Mouse (Mus musculus): Measurements from ENCODE around the gene Spata1. TPM values are rescaled to one million over a fixed set of nuclear protein-coding genes. Genes with fewer than 3 reads are reported as not detected.

The Spata1 gene
- total RNA-seq, 1 experiment from 2014 or later, result 8.2 TPM

DNA sequence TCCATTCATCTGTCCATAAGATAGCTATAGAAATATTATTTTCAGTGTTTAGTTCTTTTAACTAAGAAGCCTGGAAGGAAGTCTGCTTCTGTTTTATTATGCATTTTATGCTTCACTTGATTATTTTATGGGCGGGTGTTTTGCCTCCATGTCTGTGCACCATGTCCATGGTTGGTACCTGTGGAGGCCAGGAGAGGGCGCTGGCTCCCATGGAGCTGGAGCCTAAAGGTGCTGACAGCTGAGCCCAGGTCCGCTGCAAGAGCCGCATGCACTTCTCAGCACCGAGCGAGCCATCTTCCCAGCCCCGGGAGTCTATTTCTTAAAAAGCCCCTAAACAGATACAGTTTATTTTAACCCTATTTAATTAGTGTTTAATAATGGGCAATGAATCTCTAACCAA lies 75.8 kb downstream of the Spata1 start:
- ATAC-seq (replicated peaks; ENCODE audit: low read depth, poor library complexity, severe bottlenecking), result no peak

DNA sequence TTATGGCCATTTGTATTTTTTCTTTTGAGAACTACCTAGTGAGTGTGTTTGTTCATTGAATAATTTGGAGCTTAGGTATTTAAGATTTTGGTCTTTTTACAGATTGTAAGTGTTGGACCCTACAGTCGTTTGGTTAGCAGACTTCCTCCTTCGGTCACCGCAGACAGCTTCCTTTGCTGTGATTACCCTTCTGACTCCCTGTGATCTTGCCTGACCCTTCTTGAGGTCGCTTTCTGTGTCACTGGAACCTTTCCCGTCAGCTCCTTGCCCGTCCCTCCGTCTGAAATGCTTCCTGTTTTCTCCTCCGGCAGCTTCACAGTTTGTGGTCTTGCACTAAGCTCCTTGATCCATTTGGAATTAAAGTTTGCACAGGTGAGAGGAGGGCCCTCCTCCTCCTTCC lies 77.8 kb downstream of the Spata1 start:
- peak; percentile 97 for ATAC-seq (replicated peaks; ENCODE audit: low read depth, poor library complexity, severe bottlenecking)

DNA sequence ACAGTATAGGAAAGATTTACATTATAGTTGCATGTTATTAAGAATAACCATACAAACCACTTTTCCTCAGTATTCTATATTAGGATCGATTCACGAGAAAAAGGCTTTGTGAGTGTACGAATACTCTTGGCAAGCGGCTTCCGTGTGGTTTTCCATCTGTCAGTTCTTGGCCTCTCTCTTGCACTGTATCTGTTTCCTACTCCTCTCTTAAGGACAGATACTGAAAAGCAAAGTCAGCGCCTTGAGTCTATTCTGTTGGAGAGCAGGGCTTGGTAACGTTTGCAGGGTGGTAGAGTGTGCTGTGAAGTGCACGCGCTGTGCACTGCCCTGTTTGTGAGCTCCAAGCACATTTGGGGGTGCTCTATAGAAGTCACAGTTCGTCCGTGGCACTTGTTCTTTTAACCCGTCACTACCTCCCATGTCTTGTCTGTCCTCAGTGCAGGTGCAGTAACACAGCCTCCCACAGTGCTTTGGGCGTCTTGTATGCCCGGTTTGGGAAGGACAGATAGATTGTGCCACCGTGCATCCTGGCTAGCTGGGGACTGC lies 79.5 kb downstream of the Spata1 start:
- no peak for ATAC-seq (replicated peaks; ENCODE audit: low read depth, poor library complexity, severe bottlenecking)

DNA sequence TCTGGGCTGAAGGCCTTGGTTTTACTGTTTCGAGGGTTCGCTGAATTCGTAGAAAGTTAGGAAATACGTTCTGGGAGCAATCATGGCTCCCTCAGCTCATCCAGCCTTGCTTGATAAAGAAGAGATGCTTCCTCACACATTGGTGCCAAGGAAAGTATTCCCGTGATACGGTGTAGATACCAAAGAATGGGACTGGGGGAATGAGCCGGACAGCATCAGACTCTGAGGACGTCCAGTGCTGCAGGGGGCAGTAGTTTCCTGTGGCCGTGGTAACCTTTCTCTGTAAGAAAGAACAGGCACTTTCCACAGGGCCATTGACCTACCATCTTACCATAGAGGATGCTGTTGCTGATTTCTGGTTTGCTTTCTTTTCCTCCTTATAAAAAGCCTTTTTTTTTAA lies 80.0 kb downstream of the Spata1 start:
- ATAC-seq (replicated peaks; ENCODE audit: low read depth, poor library complexity, severe bottlenecking), result no peak

DNA sequence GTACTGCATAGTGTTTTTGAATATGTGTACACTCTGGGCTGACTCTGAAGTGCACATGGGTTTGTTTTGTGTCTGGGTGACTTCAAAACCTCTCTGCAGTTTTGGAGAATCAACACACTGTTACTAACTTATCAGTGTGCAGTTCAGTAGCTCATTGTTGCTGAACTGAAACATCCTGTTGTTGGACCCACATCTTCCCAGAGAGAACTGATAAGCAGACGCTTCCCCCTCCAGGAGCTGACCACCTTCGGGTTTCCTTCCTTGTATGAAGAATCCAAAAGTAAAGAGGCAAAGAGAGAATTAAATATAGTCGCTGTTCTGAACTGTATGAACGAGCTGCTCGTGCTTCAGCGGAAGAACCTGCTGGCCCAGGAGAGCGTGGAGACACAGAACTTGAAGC lies 80.7 kb downstream of the Spata1 start:
- peak; percentile 31 for ATAC-seq (replicated peaks; ENCODE audit: low read depth, poor library complexity, severe bottlenecking)

DNA sequence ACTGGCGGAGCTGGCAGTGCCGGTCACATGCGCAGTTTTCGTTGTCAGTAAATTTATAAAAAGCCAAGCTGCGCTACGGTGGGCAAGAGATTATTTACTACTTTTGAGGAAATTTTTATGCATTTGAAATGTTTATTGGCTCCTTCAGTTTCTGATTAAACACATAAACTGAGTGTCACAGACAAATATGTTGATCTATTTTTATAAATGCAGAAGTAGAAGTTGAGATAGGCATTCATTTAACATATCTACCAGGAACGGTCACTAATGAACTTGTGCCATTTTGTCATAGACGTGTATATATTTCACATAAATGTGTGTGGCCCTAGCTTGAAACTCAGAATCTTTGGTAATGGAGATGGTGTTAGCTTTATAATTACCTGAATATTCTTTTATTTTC lies 81.7 kb downstream of the Spata1 start:
- no peak for ATAC-seq (replicated peaks; ENCODE audit: low read depth, poor library complexity, severe bottlenecking)

DNA sequence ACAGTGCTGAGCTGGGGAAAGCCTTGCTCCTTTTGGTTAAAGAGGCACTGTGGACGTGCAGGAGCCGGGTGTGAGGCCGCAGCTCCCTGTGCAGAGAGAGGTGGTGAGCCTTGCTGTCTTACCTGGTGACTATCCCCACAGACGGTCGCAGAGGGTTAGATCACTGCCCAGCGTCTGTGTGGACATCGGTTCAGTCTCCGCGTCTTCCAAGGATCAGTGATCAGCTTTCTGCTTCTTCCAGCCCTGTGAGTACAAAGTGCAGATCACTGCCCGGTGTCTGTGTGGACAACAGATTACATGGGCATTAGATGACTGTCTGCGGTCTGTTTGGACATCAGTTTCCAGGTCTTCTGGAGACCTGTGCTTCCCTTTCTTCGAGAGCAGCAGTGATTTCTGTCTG lies 85.0 kb downstream of the Spata1 start:
- no peak for ATAC-seq (replicated peaks; ENCODE audit: low read depth, poor library complexity, severe bottlenecking)

- no peak for ATAC-seq (replicated peaks; ENCODE audit: low read depth, poor library complexity, severe bottlenecking)
Measured at GRCm38 (mm10) chr3:146413992-146414391, 85.6 kb downstream of the Spata1 start.

DNA sequence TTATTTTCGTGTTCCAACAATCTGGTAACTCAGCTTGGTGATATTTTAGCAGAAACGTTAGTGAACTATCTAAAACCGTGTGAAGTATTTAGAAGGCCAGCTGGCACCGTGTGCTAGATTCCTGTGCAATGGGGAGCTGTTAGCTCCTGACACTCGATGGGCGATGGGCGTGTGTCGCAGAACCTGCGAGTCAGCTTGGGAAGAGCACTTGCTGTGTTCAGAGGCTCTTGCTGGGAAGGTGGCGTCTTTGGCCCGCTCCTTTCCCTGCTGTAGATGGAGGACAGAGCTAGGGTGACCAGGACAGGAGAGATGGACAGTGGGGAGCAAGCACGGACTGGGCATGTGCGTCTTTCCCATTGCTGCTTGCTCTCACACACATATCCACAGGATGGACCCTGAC lies 86.5 kb downstream of the Spata1 start:
- no peak for ATAC-seq (replicated peaks; ENCODE audit: low read depth, poor library complexity, severe bottlenecking)

GRCm38 (mm10) chr3:146412480-146412879 lies 87.1 kb downstream of the Spata1 start:
- ATAC-seq (replicated peaks; ENCODE audit: low read depth, poor library complexity, severe bottlenecking), result no peak

DNA sequence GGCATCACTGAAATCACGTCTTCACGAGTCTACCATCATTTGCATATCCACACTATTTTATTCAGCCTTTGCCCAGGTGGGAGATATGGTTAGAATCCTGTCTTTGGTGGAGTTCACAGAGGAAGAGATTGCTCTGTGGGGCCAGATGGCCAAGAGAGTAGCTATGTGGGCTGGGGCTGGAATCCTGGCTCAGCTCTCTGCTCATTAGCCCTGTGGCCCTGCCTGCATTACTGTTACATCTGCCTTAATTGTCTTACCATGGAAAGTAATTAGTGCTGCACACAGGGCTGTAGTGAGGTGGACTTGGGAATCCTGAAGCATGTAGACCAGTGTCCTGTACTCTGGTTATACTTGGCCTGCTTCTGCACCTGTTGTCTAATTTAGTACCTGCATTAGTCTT lies 87.5 kb downstream of the Spata1 start:
- ATAC-seq (replicated peaks; ENCODE audit: low read depth, poor library complexity, severe bottlenecking), result no peak

- peak; percentile 23; the same call in 1 of the 2 replicates for ATAC-seq (replicated peaks; ENCODE audit: low read depth, poor library complexity, severe bottlenecking)
Measured at GRCm38 (mm10) chr3:146410114-146410513, 89.4 kb downstream of the Spata1 start.

Other genes starting within 250 kb of the Spata1 start
- 35.7 and 37.3 TPM in 2 replicates for gene Ssx2ip, start 95.1 kb downstream of the Spata1 start, total RNA-seq (2017)
- gene Ctbs, start 50.0 kb downstream of the Spata1 start, total RNA-seq (2017), result 4.8 and 7.0 TPM in 2 replicates
- 93.1 and 141 TPM in 2 replicates for gene Gng5, start 54 bp upstream of the Spata1 start, total RNA-seq (2017)
- 110 and 123 TPM in 2 replicates for gene Rpf1, start 21.7 kb upstream of the Spata1 start, total RNA-seq (2017)
- not detected in 2 replicates for gene Uox, start 70.7 kb upstream of the Spata1 start, total RNA-seq (2017)
- gene Dnase2b, start 115.8 kb upstream of the Spata1 start, total RNA-seq (2017), result 0.64 TPM in 1 of 2 replicates, not detected in the other
- 0.91 TPM in 1 of 2 replicates, not detected in the other for gene 4930503B20Rik, start 151.6 kb upstream of the Spata1 start, total RNA-seq (2017)
- 1.7 and 4.2 TPM in 2 replicates for gene Samd13, start 185.8 kb upstream of the Spata1 start, total RNA-seq (2017)

Measured in common myeloid progenitor, adult 5-6 weeks (primary cell).